Mouse (Mus musculus) cortical plate, adult 2 months (tissue): ENCODE results near the gene Arxes2.

ENCODE experiments used
- CTCF ChIP-seq: fragments of 200-500 bp; IDR thresholded peaks from 2 replicates; pipeline ENCODE4 v1.5.1; 2011; ENCODE audit warnings: mild to moderate bottlenecking, control low read depth, low read length; ENCODE audit not compliant: insufficient read depth; ENCODE audit errors: extremely low read depth
- POLR2A ChIP-seq: fragments of 200-500 bp; IDR thresholded peaks from 2 replicates; pipeline ENCODE4 v1.6.1; 2011; ENCODE audit warnings: mild to moderate bottlenecking, low read length, control low read depth; ENCODE audit not compliant: insufficient read depth; ENCODE audit errors: extremely low read depth

DNA sequence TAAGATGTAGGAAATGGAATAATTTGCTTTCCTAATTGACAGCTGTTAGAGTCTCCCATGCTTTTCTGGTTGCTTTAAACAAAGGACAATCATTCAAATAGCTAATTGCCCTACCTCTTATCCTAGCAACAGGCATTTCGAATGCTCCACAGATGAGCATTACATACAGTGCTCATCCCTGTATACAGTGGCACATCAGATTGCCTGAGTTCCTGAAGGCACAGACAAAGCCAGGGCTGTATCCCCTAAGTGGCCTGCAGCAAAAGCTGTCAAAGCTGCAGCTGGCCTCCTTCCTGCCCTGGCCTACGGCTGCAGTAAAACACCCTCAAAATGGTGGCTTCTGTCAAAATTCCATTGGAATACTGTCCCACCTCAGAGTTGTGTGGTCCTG is 35.9 kb upstream of the Arxes2 start:
- TF ChIP-seq CTCF = no peak
- no peak for TF ChIP-seq POLR2A
